Mouse (Mus musculus) C2C12 (cell line): ENCODE measurements around the gene Kif3a. TPM values are rescaled to one million over a fixed set of nuclear protein-coding genes. Genes with fewer than 3 reads are reported as not detected.

Experiments used
- H3K27me3 ChIP-seq: one replicate; pipeline ENCODE4 v1.6.1; 2011; ENCODE audit not compliant: control insufficient read depth, insufficient read depth, insufficient read length
- H3K36me3 ChIP-seq: one replicate; pipeline ENCODE4 v1.6.1; 2011; ENCODE audit not compliant: control insufficient read depth, insufficient read depth
- H3K4me3 ChIP-seq: one replicate; pipeline ENCODE4 v1.5.1; 2011; ENCODE audit warnings: mild to moderate bottlenecking, control low read depth; ENCODE audit not compliant: poor library complexity, insufficient read depth, severe bottlenecking
- H3K79me2 ChIP-seq: one replicate; pipeline ENCODE4 v1.6.1; 2011; ENCODE audit not compliant: control insufficient read depth, insufficient read depth
- H3K79me3 ChIP-seq: one replicate; pipeline ENCODE4 v1.6.1; 2011; ENCODE audit warnings: low read depth, control low read depth
- H3ac ChIP-seq: one replicate; pipeline ENCODE3; 2011; ENCODE audit warnings: low read depth; ENCODE audit not compliant: control insufficient read depth, insufficient read length
- CEBPB ChIP-seq: IDR thresholded peaks from one replicate; pipeline ENCODE4 v1.6.1; 2011; ENCODE audit warnings: low read depth, mild to moderate bottlenecking, control low read depth, moderate library complexity
- CTCF ChIP-seq: IDR thresholded peaks from one replicate; pipeline ENCODE4 v1.5.1; 2011; ENCODE audit not compliant: control insufficient read depth, insufficient read depth, insufficient read length
- FOSL1 ChIP-seq: IDR thresholded peaks from one replicate; pipeline ENCODE4 v1.8.0; 2011; ENCODE audit warnings: mild to moderate bottlenecking, low read length; ENCODE audit not compliant: poor library complexity, insufficient read depth, severe bottlenecking
- MAX ChIP-seq: IDR thresholded peaks from one replicate; pipeline ENCODE4 v1.6.1; 2011; ENCODE audit warnings: mild to moderate bottlenecking, control low read depth
- MYOD1 ChIP-seq: IDR thresholded peaks from one replicate; pipeline ENCODE4 v1.6.1; 2011; ENCODE audit warnings: low read depth; ENCODE audit not compliant: control insufficient read depth, insufficient read length
- MYOG ChIP-seq: IDR thresholded peaks from one replicate; pipeline ENCODE4 v1.6.1; 2011; ENCODE audit not compliant: control insufficient read depth, insufficient read length; ENCODE audit errors: extremely low read depth
- USF1 ChIP-seq: IDR thresholded peaks from one replicate; pipeline ENCODE4 v1.6.1; 2011; ENCODE audit warnings: low read depth, mild to moderate bottlenecking, control low read depth, moderate library complexity
- polyA plus RNA-seq: library from polyadenylated mRNA; unstranded; fragments of >200 nt; fragmentation: generic; extraction: Trizol; gene quantifications from one replicate; pipeline ENCODE4 v1.2.1, GENCODE M21; 2012; ENCODE audit warnings: missing spikeins

The Kif3a gene
- polyA plus RNA-seq, 1 experiment = 7.9 TPM

DNA sequence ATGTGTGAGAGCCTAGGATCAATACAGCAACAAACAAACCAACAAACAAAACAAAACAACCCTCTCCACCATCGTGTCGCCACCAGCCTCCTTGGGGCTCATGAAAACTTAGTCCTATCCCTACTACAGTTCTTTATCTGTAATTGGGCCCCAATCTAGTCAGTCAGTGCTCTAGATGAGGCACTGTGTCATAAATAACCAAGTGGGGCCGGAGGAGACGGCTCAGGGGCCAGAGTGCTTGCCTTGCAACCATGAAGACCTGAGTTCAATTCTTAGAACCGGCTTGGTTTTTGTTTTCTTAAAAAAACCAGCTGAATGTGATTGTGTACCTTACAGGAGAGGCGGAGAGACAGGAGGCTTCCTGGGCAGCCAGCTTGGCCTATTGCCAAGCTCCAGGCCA lies 48.0 kb downstream of the Kif3a start:
- TF ChIP-seq FOSL1 (no peak), MYOD1 (no peak), MYOG (no peak), CTCF (no peak), CEBPB (no peak), MAX (no peak)
- H3ac ChIP-seq = no peak overlapping the region

DNA sequence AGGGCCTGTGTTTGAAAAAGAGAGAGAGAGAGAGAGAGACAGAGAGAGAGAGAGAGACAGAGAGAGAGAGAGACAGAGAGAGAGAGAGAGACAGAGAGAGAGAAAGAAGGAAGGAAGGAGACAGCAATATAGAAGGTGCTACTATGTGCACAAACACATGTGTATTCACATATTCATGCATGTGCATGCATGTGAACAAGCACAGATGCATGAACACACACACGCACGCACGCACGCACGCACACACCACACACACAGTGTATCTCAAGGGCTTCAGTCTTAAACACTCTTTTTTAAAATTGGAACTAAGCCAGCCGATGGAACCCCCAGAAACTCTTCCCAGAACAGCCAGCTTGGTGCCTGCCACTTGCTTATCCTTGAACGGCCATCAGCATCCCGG lies 48.4 kb downstream of the Kif3a start:
- Histone ChIP-seq H3ac (no peak overlapping the region), H3K79me2 (no peaks in the 10 kb centered on the region), H3K36me3 (no peaks in the 10 kb centered on the region), H3K79me3 (no peaks in the 10 kb centered on the region), H3K27me3 (peaks cover 22% of the 10 kb centered on the region), H3K4me3 (no peak overlapping the region)
- TF ChIP-seq MYOD1 (no peak), FOSL1 (no peak), CTCF (no peak), USF1 (no peak), CEBPB (no peak), MYOG (no peak), MAX (no peak)

More for the DNA sequence above, 48.0 kb downstream of the Kif3a start:
- no peaks in the 10 kb centered on the region for H3K36me3 ChIP-seq
- H3K4me3 ChIP-seq = no peak overlapping the region
- H3K79me2 ChIP-seq = no peaks in the 10 kb centered on the region
- peaks cover 22% of the 10 kb centered on the region for H3K27me3 ChIP-seq
- H3K79me3 ChIP-seq = no peaks in the 10 kb centered on the region

DNA sequence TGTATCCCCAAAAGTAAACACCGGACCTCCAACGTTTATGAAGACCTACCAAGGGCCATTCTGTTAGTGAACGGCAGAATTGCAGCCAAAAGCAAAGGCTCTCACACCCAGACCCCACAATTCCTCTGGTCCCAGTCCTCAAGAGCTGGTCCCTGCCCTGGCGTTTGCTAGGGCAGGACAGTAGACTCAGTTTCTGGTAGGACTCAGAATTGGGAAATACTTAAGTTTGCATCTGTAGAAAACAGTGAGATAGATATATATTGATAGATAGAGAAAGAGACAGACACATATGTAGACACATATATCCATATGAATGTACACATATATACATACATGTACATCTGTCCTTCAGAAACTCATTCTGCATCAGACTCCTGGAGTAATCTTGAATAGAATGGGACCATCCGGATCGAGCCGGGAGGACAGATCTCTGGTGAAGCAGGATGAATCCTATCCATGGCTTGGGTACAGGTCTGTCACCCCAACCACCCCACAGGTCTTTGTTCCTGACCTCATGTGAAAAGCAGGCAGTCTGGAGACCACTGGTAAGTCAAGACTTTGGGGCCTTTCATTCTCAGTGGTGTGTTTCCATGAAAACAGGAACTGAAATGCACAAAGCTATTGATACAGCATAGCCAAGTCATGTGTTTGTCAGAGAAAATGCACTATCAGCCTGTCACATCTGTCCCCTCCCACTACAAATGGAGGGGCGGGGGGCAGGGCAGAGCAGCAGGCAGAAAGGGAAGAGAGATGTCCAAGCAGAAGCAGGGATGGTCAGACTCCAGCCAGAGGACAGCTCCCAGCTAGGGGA lies 49.8 kb downstream of the Kif3a start:
- Histone ChIP-seq H3K27me3 (peaks cover 22% of the 10 kb centered on the region), H3K4me3 (no peak overlapping the region), H3K79me2 (no peaks in the 10 kb centered on the region), H3K79me3 (no peaks in the 10 kb centered on the region), H3ac (no peak overlapping the region), H3K36me3 (no peaks in the 10 kb centered on the region)
- TF ChIP-seq MYOD1 (no peak), CEBPB (no peak), MYOG (no peak), MAX (no peak), USF1 (no peak), CTCF (no peak), FOSL1 (no peak)

- Histone ChIP-seq H3K79me3 (no peaks in the 10 kb centered on the region), H3ac (no peak overlapping the region), H3K36me3 (no peaks in the 10 kb centered on the region), H3K4me3 (no peak overlapping the region), H3K27me3 (peaks cover 22% of the 10 kb centered on the region), H3K79me2 (no peaks in the 10 kb centered on the region)
- TF ChIP-seq USF1 (no peak), CTCF (no peak), MAX (no peak), FOSL1 (no peak), CEBPB (no peak), MYOD1 (no peak), MYOG (no peak)
These were observed 50.5 kb downstream of the Kif3a start for GRCm38 (mm10) chr11:53617562-53618109.

DNA sequence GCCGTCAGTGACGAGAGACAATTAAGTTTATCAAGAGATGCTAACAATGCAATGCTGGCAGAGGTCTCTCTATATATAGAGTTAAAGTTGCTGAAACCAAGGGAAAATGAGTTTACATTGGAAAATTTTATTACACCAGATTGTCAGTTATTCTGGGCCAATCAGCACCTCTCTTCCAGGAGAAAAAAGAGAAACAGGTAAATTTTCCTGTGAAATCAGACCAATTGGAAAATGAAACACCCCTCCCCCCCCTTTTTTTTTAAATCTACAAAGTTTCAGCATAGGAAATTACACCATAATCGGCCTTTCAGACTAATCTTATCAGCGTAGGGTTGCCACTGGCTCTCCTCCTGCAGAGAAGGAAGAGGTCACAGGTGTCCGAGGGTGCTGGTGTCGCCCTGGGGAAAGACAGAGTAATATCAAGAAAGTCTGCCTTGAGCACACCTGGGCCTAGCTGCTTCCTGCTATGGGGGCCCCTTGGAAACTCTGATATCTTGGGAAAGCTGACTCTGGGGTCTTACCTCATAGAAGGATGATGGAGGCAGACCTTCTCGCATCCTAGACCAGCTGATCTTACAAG lies 51.5 kb downstream of the Kif3a start, which contains the start of gene Il4:
Gene Il4 (minus strand): TSS at position 51 of the 580 bp plus-strand sequence.
- Histone ChIP-seq H3K79me3 (no peaks in the 10 kb centered on the region), H3ac (no peak within 1 kb of the TSS), H3K36me3 (no peaks in the 10 kb centered on the region), H3K27me3 (peaks cover 22% of the 10 kb centered on the region), H3K4me3 (no peak within 1 kb of the TSS), H3K79me2 (no peaks in the 10 kb centered on the region)
- TF ChIP-seq CTCF (no peak), MYOG (no peak), FOSL1 (no peak), USF1 (no peak), CEBPB (no peak), MYOD1 (no peak), MAX (no peak)
